Mouse (Mus musculus) olfactory bulb, adult 2 months (tissue): ENCODE measurements around the gene Cdon.

ENCODE experiments used
- CTCF ChIP-seq: fragments of 200-500 bp; IDR thresholded peaks from 2 replicates; pipeline ENCODE4 v1.5.1; 2012; ENCODE audit warnings: low read depth, mild to moderate bottlenecking, low read length, moderate library complexity; ENCODE audit not compliant: insufficient read depth
- POLR2A ChIP-seq: fragments of 200-500 bp; IDR thresholded peaks from 2 replicates; pipeline ENCODE4 v1.6.1; 2012; ENCODE audit warnings: mild to moderate bottlenecking, low read depth, low read length, moderate library complexity; ENCODE audit not compliant: insufficient read depth

DNA sequence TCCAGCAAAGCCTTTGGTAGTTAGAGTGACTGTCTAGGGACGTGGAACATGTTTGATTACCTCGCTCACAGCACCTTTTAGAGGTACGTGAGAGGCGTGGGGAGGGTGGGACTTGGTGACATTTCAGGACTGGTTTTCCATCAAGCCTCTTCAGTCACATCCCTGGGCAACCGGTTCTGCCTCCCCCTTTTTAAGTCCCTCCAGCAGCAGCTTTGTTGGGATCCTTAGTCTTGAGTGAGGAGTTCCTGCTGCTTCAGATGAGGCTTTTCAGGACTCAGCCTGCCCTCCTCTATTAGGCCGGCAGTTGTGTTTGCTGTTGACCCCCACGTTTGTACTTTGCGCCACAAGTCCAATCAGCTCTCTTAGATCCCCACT lies 23.6 kb downstream of the Cdon start:
- TF ChIP-seq POLR2A (no peak), CTCF (no peak)
